Comparison of ENCODE assay signal across 11 mouse cellular contexts in the genomic region with DNA sequence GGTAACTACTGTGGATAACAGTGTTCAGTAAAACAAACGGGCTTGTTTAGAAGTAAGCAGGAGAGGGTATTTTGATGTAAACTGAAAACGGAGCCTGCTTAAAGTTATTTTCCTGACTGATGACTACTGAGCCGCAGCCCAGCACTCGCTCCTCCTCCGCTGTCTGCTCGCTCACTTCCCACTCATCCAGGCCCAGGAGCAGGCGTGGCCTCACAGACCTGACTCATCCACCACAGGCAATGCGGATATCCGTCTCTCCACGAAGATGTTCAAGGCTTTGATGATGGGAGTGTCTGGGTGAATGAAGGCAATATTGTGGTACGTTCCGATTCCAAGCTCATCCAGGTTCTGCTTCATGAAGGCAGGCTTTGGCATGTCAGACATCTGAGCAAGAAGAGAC. TPM values are rescaled to one million over a fixed set of nuclear protein-coding genes. Genes with fewer than 3 reads are reported as not detected.
DNase-seq lines count a peak whose midpoint lies in the region; ATAC-seq lines count a peak whose summit lies in the region.
"Had no signal": no experiment of that assay in that cellular context is flagged by ENCODE, and none has a peak within 500 bp of the region (broad histone marks: within the 10 kb centered on the region; RNA-seq: fewer than 3 reads in every experiment).

No protein-coding gene starts in this region.

- peak; percentile 96 for ATAC-seq in frontal cortex, adult (ENCODE audit: low TSS enrichment)
- no peak for ATAC-seq in erythroid progenitor cell, adult 5-6 weeks (replicated peaks; ENCODE audit: low FRiP score, poor library complexity, severe bottlenecking)
- ATAC-seq: midbrain, embryonic 15.5 days had no signal

- no peak for DNase-seq in frontal cortex, postnatal 10 days (ENCODE audit: low spot score in 2 of 2)
- peak; percentile 17 for DNase-seq in thymus, postnatal 14 days
- DNase-seq in thymus, adult 18-20 months, result no peak
- DNase-seq in gonadal fat pad, adult 2 months (ENCODE audit: low read depth), result peak; percentile 3
- peak; percentile 57 to 63 for DNase-seq in right cerebral cortex, postnatal 36 days (ENCODE audit: low spot score in 2 of 2)
- DNase-seq in embryo, embryonic 10.5 days (ENCODE audit: low spot score), result no peak
- DNase-seq: cerebellum, postnatal 36 days; kidney, adult 9 months had no signal

RNA-seq across cellular contexts. Expression of gene Rheb, which starts 28.9 kb away (rescaled TPM):
- polyA plus RNA-seq in gonadal fat pad, adult 2 months (2012; rRNA removed), result 31.9 and 37.4 TPM in 2 replicates
- 70.8 and 75.0 TPM in 2 replicates for total RNA-seq in erythroid progenitor cell, adult 5-6 weeks (2015; ENCODE audit: low replicate concordance)
- total RNA-seq in erythroid progenitor cell, adult 5-6 weeks (2017; ENCODE audit: low replicate concordance), result 37.6 and 73.3 TPM in 2 replicates

Comparison
In these comparisons a context has a peak if more than half of its experiments do, and no peak if none do; other contexts are left out.
1. DNase-seq: peak in thymus, postnatal 14 days (single experiment), gonadal fat pad, adult 2 months (single experiment) and right cerebral cortex, postnatal 36 days (2 of 2); none in frontal cortex, postnatal 10 days (0 of 2), thymus, adult 18-20 months (0 of 2) and embryo, embryonic 10.5 days (single experiment).